Mouse (Mus musculus): ENCODE results near the gene Fam172a. TPM values are rescaled to one million over a fixed set of nuclear protein-coding genes. Genes with fewer than 3 reads are reported as not detected.
A peak's percentile ranks its signal among the peaks of the same experiment; 100 is the strongest.

Fam172a gene
- polyA plus RNA-seq, 1 experiment from 2014 or later, result 37.8 TPM

- Histone ChIP-seq H3K9me3 (ENCODE audit: control insufficient read depth, low read length) (no peaks in the 10 kb centered on the region), H3K27me3 (ENCODE audit: control insufficient read depth, insufficient read depth, low read length) (no peaks in the 10 kb centered on the region), H3K4me1 (ENCODE audit: control insufficient read depth, insufficient read depth, low read length) (no peaks in the 10 kb centered on the region), H3K4me3 (ENCODE audit: low read depth, low read length) (no peak overlapping the region), H3K27ac (ENCODE audit: low read depth, low read length) (no peak overlapping the region), H3K4me2 (ENCODE audit: low read depth, low read length) (no peak overlapping the region), H3K9ac (replicated peaks; ENCODE audit: low read depth, low read length) (no peak overlapping the region), H3K36me3 (ENCODE audit: control insufficient read depth, insufficient read depth, low read length) (no peaks in the 10 kb centered on the region)
- 87% methylated on average over 4 of the region's 4 CpGs for WGBS
- ATAC-seq (ENCODE audit: low read depth), result no peak
Observed at GRCm38 (mm10) chr13:78087751-78088150, 385.9 kb downstream of the Fam172a start.

DNA sequence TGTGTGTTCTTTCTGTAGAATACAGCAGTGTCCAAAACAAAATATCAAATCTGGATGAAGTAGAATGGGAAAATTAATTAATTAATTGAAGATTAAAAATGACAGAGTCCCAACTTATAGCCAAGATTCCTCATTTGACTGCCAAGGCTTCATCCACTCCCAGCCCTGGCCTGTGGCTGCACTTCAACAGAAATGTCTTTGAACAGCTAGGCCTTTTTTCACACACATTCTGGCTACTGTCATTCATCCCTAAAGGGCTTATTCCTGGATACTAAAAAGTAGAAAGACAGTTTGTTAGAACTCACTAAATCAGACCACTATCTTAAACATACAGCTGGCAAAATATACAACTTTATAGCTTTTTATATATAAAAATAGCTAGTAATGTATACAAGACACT lies 388.9 kb downstream of the Fam172a start:
- Histone ChIP-seq H3K4me2 (ENCODE audit: low read depth, low read length) (no peak overlapping the region), H3K4me3 (ENCODE audit: low read depth, low read length) (no peak overlapping the region), H3K27me3 (ENCODE audit: control insufficient read depth, insufficient read depth, low read length) (no peaks in the 10 kb centered on the region), H3K36me3 (ENCODE audit: control insufficient read depth, insufficient read depth, low read length) (no peaks in the 10 kb centered on the region), H3K9ac (replicated peaks; ENCODE audit: low read depth, low read length) (no peak overlapping the region), H3K27ac (ENCODE audit: low read depth, low read length) (no peak overlapping the region), H3K9me3 (ENCODE audit: control insufficient read depth, low read length) (no peaks in the 10 kb centered on the region), H3K4me1 (ENCODE audit: control insufficient read depth, insufficient read depth, low read length) (no peaks in the 10 kb centered on the region)
- ATAC-seq (ENCODE audit: low read depth), result no peak

GRCm38 (mm10) chr13:78091949-78092348 lies 390.1 kb downstream of the Fam172a start:
- 80% methylated on average over 3 of the region's 3 CpGs for WGBS
- Histone ChIP-seq H3K36me3 (ENCODE audit: control insufficient read depth, insufficient read depth, low read length) (no peaks in the 10 kb centered on the region), H3K9me3 (ENCODE audit: control insufficient read depth, low read length) (no peaks in the 10 kb centered on the region), H3K4me2 (ENCODE audit: low read depth, low read length) (no peak overlapping the region), H3K4me1 (ENCODE audit: control insufficient read depth, insufficient read depth, low read length) (no peaks in the 10 kb centered on the region), H3K4me3 (ENCODE audit: low read depth, low read length) (no peak overlapping the region), H3K27me3 (ENCODE audit: control insufficient read depth, insufficient read depth, low read length) (no peaks in the 10 kb centered on the region), H3K27ac (ENCODE audit: low read depth, low read length) (no peak overlapping the region), H3K9ac (replicated peaks; ENCODE audit: low read depth, low read length) (no peak overlapping the region)
- ATAC-seq (ENCODE audit: low read depth), result peak; percentile 49; the same call in 1 of the 2 replicates

DNA sequence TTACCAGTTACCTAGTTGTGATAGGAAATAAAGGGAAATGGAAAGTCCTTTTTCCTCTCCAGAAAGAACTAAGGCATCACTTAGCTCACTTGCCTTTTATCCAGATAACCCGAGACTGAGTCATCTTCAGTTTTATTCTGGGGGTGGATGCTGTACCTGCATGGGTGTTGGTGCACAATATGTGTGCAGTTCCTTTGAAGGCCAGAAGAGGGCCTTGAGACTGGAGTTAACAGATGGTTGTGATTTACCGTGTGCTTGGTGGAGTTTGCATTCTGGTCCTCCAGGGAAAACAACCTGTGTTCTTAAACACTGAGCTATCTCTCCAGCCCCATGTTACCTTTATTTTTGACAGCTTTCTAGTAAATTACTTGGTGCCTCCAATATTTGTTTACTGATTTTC lies 392.5 kb downstream of the Fam172a start:
- WGBS, result 75% methylated on average over 2 of the region's 2 CpGs
- no peak for ATAC-seq (ENCODE audit: low read depth)
- Histone ChIP-seq H3K27me3 (ENCODE audit: control insufficient read depth, insufficient read depth, low read length) (no peaks in the 10 kb centered on the region), H3K4me2 (ENCODE audit: low read depth, low read length) (no peak overlapping the region), H3K27ac (ENCODE audit: low read depth, low read length) (no peak overlapping the region), H3K9ac (replicated peaks; ENCODE audit: low read depth, low read length) (no peak overlapping the region), H3K4me3 (ENCODE audit: low read depth, low read length) (no peak overlapping the region), H3K36me3 (ENCODE audit: control insufficient read depth, insufficient read depth, low read length) (no peaks in the 10 kb centered on the region), H3K4me1 (ENCODE audit: control insufficient read depth, insufficient read depth, low read length) (no peaks in the 10 kb centered on the region), H3K9me3 (ENCODE audit: control insufficient read depth, low read length) (no peaks in the 10 kb centered on the region)

DNA sequence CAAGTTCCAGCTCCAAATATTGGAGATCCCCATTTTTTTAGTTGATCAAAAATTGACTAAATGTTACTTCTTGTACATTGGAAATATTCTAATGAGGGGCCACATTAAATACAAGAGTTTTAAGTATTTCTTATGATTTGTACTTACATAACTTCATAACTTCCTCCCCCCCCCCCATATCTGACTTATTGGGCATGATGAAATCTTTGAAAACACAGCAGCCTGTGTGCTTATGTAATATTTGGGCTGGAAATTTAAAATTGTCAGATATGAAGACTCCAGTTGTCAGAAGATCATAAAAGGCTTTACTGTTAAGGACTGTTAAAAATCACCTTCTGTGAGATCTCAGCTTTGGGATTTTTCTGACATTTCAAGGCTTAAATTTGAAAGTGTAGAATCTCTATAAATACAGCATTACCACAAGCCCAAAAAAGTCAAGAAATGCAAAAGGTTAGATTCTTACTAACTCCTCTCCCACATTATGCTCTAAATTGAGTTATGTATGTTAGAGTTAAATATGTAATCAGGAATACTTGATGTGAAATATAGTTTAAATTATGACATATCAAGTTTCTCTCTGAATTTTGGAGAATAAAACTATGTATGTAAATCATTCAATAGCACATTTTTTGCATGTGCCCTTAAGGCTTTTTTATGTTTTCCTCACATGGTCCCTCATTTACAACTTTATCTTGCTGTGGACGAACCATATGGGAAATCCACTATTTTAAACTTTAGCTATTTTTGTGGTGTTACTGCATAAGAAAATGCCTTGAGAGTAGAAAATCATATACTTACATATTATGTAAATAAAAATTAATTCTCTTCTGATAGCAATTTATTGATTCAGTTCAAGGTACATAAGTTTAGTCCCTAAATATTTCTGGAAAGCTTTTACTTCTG lies 393.5 kb downstream of the Fam172a start:
- H3K4me2 ChIP-seq (ENCODE audit: low read depth, low read length), result no peak overlapping the region
- no peak overlapping the region for H3K27ac ChIP-seq (ENCODE audit: low read depth, low read length)
- WGBS, result 91% methylated on average over 1 of the region's 1 CpGs
- no peaks in the 10 kb centered on the region for H3K27me3 ChIP-seq (ENCODE audit: control insufficient read depth, insufficient read depth, low read length)
- no peaks in the 10 kb centered on the region for H3K4me1 ChIP-seq (ENCODE audit: control insufficient read depth, insufficient read depth, low read length)
- ATAC-seq (ENCODE audit: low read depth), result no peak
- H3K4me3 ChIP-seq (ENCODE audit: low read depth, low read length), result no peak overlapping the region
- H3K9ac ChIP-seq (replicated peaks; ENCODE audit: low read depth, low read length), result no peak overlapping the region
- no peaks in the 10 kb centered on the region for H3K9me3 ChIP-seq (ENCODE audit: control insufficient read depth, low read length)
- H3K36me3 ChIP-seq (ENCODE audit: control insufficient read depth, insufficient read depth, low read length), result no peaks in the 10 kb centered on the region

DNA sequence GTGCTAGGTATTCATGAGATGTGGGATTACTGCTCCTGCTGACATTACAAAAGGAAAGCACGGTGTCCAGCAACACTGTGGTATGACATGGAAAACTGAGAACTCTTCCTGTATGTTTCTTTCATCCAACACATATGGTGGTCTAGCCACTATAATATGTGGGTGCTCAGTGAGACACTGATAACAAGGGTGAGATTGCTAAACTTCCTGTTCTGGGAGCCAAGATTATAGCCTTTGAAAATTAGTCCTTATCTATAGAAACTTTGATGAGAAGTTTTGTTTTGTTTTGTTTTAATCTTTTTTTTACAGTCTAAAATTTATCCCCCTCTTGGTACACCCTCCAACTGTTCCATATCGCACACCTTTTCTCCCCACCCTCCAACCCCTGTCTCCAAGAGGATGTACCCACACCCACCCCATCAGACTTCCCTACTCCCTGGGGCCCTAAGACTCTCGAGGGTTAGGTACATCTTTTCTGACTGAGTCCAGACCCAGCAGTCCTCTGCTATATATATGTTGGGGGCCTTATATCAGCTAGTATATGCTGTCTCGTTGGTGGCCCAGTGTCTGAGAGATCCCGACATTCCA lies 397.1 kb downstream of the Fam172a start:
- 85% methylated on average over 5 of the region's 5 CpGs for WGBS
- Histone ChIP-seq H3K27ac (ENCODE audit: low read depth, low read length) (no peak overlapping the region), H3K4me1 (ENCODE audit: control insufficient read depth, insufficient read depth, low read length) (no peaks in the 10 kb centered on the region), H3K27me3 (ENCODE audit: control insufficient read depth, insufficient read depth, low read length) (no peaks in the 10 kb centered on the region), H3K36me3 (ENCODE audit: control insufficient read depth, insufficient read depth, low read length) (no peaks in the 10 kb centered on the region), H3K4me2 (ENCODE audit: low read depth, low read length) (no peak overlapping the region), H3K9ac (replicated peaks; ENCODE audit: low read depth, low read length) (no peak overlapping the region), H3K4me3 (ENCODE audit: low read depth, low read length) (no peak overlapping the region), H3K9me3 (ENCODE audit: control insufficient read depth, low read length) (no peaks in the 10 kb centered on the region)
- ATAC-seq (ENCODE audit: low read depth), result no peak

DNA sequence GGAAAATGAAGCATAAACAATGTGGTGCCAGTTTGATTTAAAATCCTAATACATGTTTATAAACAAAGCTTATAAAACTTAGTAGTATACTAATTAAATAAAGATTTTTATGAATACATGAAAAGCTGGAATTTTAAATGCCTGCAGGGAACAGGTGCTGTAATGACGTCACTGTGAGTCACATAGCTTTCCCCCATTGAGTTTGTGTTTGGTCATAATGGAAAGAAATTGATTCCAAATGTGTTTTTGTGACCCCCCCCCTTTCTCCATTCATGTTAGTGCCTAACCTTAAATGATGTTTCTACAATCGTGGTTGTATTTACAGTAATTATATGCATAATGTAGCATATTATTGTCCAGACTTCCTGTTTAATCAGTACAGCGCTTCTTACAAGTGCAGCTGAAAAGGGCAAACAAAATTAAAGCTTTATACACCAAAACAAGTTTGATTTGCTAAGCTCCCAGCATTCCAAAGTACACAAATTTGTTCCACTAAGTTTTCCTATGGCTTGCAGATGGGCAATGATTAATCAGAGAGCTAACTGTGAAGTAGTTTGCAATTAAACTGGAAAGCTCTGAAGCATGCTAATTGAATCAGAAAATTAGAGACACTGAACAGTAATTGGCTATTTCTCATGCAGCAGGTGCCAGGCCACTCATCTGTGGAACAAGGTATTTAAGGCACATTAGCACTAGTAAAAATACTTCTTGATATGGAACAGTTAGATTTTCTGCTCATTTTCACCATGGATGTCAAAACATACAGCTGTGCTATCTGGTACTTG lies 398.1 kb downstream of the Fam172a start:
- H3K27ac ChIP-seq (ENCODE audit: low read depth, low read length), result no peak overlapping the region
- WGBS, result 47% methylated on average over 3 of the region's 3 CpGs
- no peak overlapping the region for H3K4me3 ChIP-seq (ENCODE audit: low read depth, low read length)
- H3K36me3 ChIP-seq (ENCODE audit: control insufficient read depth, insufficient read depth, low read length), result no peaks in the 10 kb centered on the region
- no peaks in the 10 kb centered on the region for H3K4me1 ChIP-seq (ENCODE audit: control insufficient read depth, insufficient read depth, low read length)
- H3K9me3 ChIP-seq (ENCODE audit: control insufficient read depth, low read length), result no peaks in the 10 kb centered on the region
- peak; percentile 44; the same call in 1 of the 2 replicates for ATAC-seq (ENCODE audit: low read depth)
- H3K4me2 ChIP-seq (ENCODE audit: low read depth, low read length), result no peak overlapping the region
- no peaks in the 10 kb centered on the region for H3K27me3 ChIP-seq (ENCODE audit: control insufficient read depth, insufficient read depth, low read length)
- no peak overlapping the region for H3K9ac ChIP-seq (replicated peaks; ENCODE audit: low read depth, low read length)

- WGBS, result 61% methylated on average over 3 of the region's 3 CpGs
- H3K4me3 ChIP-seq (ENCODE audit: low read depth, low read length), result no peak overlapping the region
- H3K4me1 ChIP-seq (ENCODE audit: control insufficient read depth, insufficient read depth, low read length), result no peaks in the 10 kb centered on the region
- ATAC-seq (ENCODE audit: low read depth), result peak; percentile 44; the same call in 1 of the 2 replicates
- no peaks in the 10 kb centered on the region for H3K9me3 ChIP-seq (ENCODE audit: control insufficient read depth, low read length)
- no peak overlapping the region for H3K27ac ChIP-seq (ENCODE audit: low read depth, low read length)
- H3K9ac ChIP-seq (replicated peaks; ENCODE audit: low read depth, low read length), result no peak overlapping the region
- H3K27me3 ChIP-seq (ENCODE audit: control insufficient read depth, insufficient read depth, low read length), result no peaks in the 10 kb centered on the region
- no peak overlapping the region for H3K4me2 ChIP-seq (ENCODE audit: low read depth, low read length)
- no peaks in the 10 kb centered on the region for H3K36me3 ChIP-seq (ENCODE audit: control insufficient read depth, insufficient read depth, low read length)
Observed at GRCm38 (mm10) chr13:78100664-78101063, 398.8 kb downstream of the Fam172a start.

DNA sequence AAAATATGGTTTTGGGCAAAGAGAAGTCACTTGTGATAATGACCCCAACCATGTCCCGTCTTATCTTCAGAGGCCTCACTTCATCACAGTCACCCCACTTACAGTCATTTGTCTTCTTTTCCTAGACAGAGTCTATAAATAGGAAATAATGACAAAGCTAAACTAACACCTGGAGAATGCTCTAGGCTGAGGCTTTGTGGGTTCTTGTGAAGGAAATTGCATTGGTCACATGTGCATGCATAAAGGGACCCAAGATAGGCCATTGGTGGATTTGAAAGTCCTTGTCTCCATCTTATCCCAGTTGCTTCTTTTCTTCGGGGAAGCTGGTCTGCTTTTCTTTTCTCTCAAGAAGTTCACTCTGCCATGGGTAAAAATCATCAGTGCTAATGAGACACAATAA lies 400.5 kb downstream of the Fam172a start:
- Histone ChIP-seq H3K9me3 (ENCODE audit: control insufficient read depth, low read length) (no peaks in the 10 kb centered on the region), H3K27ac (ENCODE audit: low read depth, low read length) (no peak overlapping the region), H3K36me3 (ENCODE audit: control insufficient read depth, insufficient read depth, low read length) (no peaks in the 10 kb centered on the region), H3K4me3 (ENCODE audit: low read depth, low read length) (no peak overlapping the region), H3K4me1 (ENCODE audit: control insufficient read depth, insufficient read depth, low read length) (no peaks in the 10 kb centered on the region), H3K4me2 (ENCODE audit: low read depth, low read length) (no peak overlapping the region), H3K27me3 (ENCODE audit: control insufficient read depth, insufficient read depth, low read length) (no peaks in the 10 kb centered on the region), H3K9ac (replicated peaks; ENCODE audit: low read depth, low read length) (no peak overlapping the region)
- WGBS, result 86% methylated on average over 2 of the region's 2 CpGs
- ATAC-seq (ENCODE audit: low read depth), result no peak
